Mouse (Mus musculus): ENCODE results near the gene Zdhhc11. TPM values are rescaled to one million over a fixed set of nuclear protein-coding genes. Genes with fewer than 3 reads are reported as not detected.
"Not testable (repeated sequence)": the region's sequence is repeated elsewhere in the genome, so short reads cannot be mapped to it uniquely, and the experiment has no call there.

The Zdhhc11 gene
- polyA plus RNA-seq, 1 experiment = not detected

DNA sequence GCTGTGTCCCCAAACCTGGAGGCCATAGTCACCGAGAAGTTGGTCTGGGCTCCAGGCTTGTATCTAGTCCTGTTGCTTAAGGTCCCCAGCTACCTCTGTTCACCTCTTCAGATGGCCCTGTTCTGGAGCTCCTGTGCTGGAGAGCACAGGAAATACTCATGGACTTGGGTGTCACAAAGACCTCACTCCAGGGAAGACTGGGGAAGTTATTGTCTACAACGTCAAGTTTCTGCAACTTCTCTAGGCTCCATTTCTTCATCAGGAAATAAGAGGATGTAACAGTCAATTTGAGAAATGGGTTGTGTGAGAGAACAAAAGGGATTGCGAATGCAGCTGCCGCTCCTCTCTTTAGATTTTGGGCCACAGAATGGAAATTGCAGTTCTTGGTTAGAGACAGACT lies 32.8 kb downstream of the Zdhhc11 start:
- H3K9ac ChIP-seq (ENCODE audit: low read depth, poor library complexity, severe bottlenecking) = no peak overlapping the region
- TF ChIP-seq POLR2A (IDR thresholded peaks at IDR 0.05; ENCODE audit: insufficient read depth, low read length) (no peak), EP300 (IDR thresholded peaks at IDR 0.05; ENCODE audit: insufficient read depth, low read depth, low read length) (no peak), CTCF (IDR thresholded peaks at IDR 0.05; ENCODE audit: low read depth, low read length) (no peak)
- H3K4me3 ChIP-seq (ENCODE audit: low read depth, low read length) = no peak overlapping the region
- H3K36me3 ChIP-seq (ENCODE audit: control insufficient read depth, insufficient read depth, low read length, poor library complexity, severe bottlenecking) = no peaks in the 10 kb centered on the region
- no peak overlapping the region for H3K27ac ChIP-seq (ENCODE audit: insufficient read depth, low read length)
- no peaks in the 10 kb centered on the region for H3K9me3 ChIP-seq (replicated peaks; ENCODE audit: control insufficient read depth, insufficient read depth, low read length, poor library complexity, severe bottlenecking)
- no peaks in the 10 kb centered on the region for H3K4me1 ChIP-seq (ENCODE audit: control insufficient read depth, insufficient read depth, low read length)
- no peaks in the 10 kb centered on the region for H3K27me3 ChIP-seq (ENCODE audit: control insufficient read depth, insufficient read depth, low read length, poor library complexity, severe bottlenecking)

DNA sequence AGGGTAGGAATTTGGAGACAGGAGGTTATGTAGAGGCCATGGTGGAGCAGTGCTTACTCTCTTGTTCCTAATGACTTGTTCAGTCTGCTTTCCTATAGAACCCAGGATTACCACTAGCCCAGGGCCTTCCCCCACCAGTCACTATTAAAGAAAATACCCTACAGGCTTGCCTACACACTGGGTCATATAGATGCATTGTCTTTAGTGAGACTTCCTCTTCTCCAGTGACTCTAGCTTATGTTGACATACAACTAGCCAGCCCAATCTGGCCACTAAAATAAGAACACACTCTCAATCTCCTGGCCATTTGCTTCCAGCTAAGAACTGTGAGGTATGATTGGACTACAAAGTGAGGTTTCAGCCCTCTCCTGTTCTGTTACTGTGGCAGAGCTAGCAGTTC lies 36.9 kb downstream of the Zdhhc11 start:
- Histone ChIP-seq H3K4me3 (ENCODE audit: low read depth, low read length) (no peak overlapping the region), H3K27ac (ENCODE audit: insufficient read depth, low read length) (no peak overlapping the region), H3K9me3 (replicated peaks; ENCODE audit: control insufficient read depth, insufficient read depth, low read length, poor library complexity, severe bottlenecking) (no peaks in the 10 kb centered on the region), H3K27me3 (ENCODE audit: control insufficient read depth, insufficient read depth, low read length, poor library complexity, severe bottlenecking) (no peaks in the 10 kb centered on the region), H3K36me3 (ENCODE audit: control insufficient read depth, insufficient read depth, low read length, poor library complexity, severe bottlenecking) (no peaks in the 10 kb centered on the region), H3K4me1 (ENCODE audit: control insufficient read depth, insufficient read depth, low read length) (no peaks in the 10 kb centered on the region), H3K9ac (ENCODE audit: low read depth, poor library complexity, severe bottlenecking) (no peak overlapping the region)
- TF ChIP-seq CTCF (IDR thresholded peaks at IDR 0.05; ENCODE audit: low read depth, low read length) = no peak
- no peak for TF ChIP-seq POLR2A (IDR thresholded peaks at IDR 0.05; ENCODE audit: insufficient read depth, low read length)
- no peak for TF ChIP-seq EP300 (IDR thresholded peaks at IDR 0.05; ENCODE audit: insufficient read depth, low read depth, low read length)

DNA sequence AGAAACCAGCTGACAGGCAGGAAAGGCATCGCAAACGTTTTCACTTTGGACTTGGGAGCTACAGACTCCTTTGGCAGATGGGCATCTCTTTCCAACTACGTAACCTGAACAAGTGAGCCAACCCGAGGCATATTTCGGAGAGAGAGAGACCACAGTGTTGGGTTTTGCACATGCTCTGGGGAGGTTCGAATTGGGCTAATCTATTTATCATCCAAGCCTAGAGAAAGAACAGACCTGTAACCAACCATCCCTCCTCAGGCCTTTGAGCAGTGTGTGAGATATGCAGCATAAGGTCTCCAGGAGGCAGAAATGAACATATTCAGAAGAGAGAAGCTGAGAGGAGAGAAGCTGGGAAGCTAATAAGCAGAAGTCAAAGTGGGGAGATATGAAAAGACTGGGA lies 37.3 kb downstream of the Zdhhc11 start:
- Histone ChIP-seq H3K27ac (ENCODE audit: insufficient read depth, low read length) (no peak overlapping the region), H3K36me3 (ENCODE audit: control insufficient read depth, insufficient read depth, low read length, poor library complexity, severe bottlenecking) (no peaks in the 10 kb centered on the region), H3K27me3 (ENCODE audit: control insufficient read depth, insufficient read depth, low read length, poor library complexity, severe bottlenecking) (no peaks in the 10 kb centered on the region), H3K9me3 (replicated peaks; ENCODE audit: control insufficient read depth, insufficient read depth, low read length, poor library complexity, severe bottlenecking) (no peaks in the 10 kb centered on the region), H3K9ac (ENCODE audit: low read depth, poor library complexity, severe bottlenecking) (no peak overlapping the region), H3K4me1 (ENCODE audit: control insufficient read depth, insufficient read depth, low read length) (no peaks in the 10 kb centered on the region), H3K4me3 (ENCODE audit: low read depth, low read length) (no peak overlapping the region)
- no peak for TF ChIP-seq POLR2A (IDR thresholded peaks at IDR 0.05; ENCODE audit: insufficient read depth, low read length)

DNA sequence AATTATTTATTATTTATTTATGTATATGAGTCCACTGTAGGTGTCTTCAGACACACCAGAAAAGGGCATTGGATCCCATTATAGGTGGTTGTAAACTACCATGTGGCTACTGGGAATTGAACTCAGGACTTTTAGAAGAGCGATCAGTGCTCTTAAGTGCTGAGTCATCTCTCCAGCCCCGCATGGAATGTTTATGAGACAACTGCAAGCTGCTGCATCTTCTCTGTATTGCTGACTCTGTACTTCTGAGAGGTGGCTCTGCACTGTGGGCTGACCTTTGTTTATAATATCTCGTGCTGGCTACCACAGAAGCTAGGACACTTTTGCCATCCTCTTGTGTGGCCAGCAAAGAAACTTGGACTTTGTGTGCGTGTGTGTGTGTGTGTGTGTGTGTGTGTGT lies 37.8 kb downstream of the Zdhhc11 start:
- H3K4me3 ChIP-seq (ENCODE audit: low read depth, low read length) = no peak overlapping the region
- no peak for TF ChIP-seq CTCF (IDR thresholded peaks at IDR 0.05; ENCODE audit: low read depth, low read length)
- TF ChIP-seq EP300 (IDR thresholded peaks at IDR 0.05; ENCODE audit: insufficient read depth, low read depth, low read length) = no peak
- no peak for TF ChIP-seq POLR2A (IDR thresholded peaks at IDR 0.05; ENCODE audit: insufficient read depth, low read length)
- no peaks in the 10 kb centered on the region for H3K9me3 ChIP-seq (replicated peaks; ENCODE audit: control insufficient read depth, insufficient read depth, low read length, poor library complexity, severe bottlenecking)
- H3K4me1 ChIP-seq (ENCODE audit: control insufficient read depth, insufficient read depth, low read length) = no peaks in the 10 kb centered on the region
- H3K27ac ChIP-seq (ENCODE audit: insufficient read depth, low read length) = no peak overlapping the region
- H3K9ac ChIP-seq (ENCODE audit: low read depth, poor library complexity, severe bottlenecking) = no peak overlapping the region
- no peaks in the 10 kb centered on the region for H3K27me3 ChIP-seq (ENCODE audit: control insufficient read depth, insufficient read depth, low read length, poor library complexity, severe bottlenecking)
- no peaks in the 10 kb centered on the region for H3K36me3 ChIP-seq (ENCODE audit: control insufficient read depth, insufficient read depth, low read length, poor library complexity, severe bottlenecking)

DNA sequence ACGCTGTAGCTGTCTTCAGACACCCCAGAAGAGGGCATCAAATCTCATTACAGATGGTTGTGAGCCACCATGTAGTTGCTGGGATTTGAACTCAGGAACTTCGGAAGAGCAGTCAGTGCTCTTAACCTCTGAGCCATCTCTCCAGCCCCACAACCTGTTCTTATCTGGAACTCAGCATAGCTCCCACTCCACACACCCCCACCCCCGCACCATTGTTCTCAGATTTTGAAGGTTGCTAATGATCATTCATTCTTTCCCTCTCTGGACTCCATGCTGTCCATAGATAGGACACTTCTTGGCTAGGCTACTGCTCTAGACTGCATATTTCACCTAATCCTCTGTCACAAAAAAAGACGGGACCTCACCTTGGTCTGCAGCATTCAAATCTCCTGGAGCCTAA lies 43.2 kb downstream of the Zdhhc11 start:
- not testable (repeated sequence) for H3K9ac ChIP-seq (ENCODE audit: low read depth, poor library complexity, severe bottlenecking); H3K4me1 ChIP-seq (ENCODE audit: control insufficient read depth, insufficient read depth, low read length); H3K36me3 ChIP-seq (ENCODE audit: control insufficient read depth, insufficient read depth, low read length, poor library complexity, severe bottlenecking); H3K9me3 ChIP-seq (replicated peaks; ENCODE audit: control insufficient read depth, insufficient read depth, low read length, poor library complexity, severe bottlenecking); H3K27ac ChIP-seq (ENCODE audit: insufficient read depth, low read length); H3K4me3 ChIP-seq (ENCODE audit: low read depth, low read length); H3K27me3 ChIP-seq (ENCODE audit: control insufficient read depth, insufficient read depth, low read length, poor library complexity, severe bottlenecking)

DNA sequence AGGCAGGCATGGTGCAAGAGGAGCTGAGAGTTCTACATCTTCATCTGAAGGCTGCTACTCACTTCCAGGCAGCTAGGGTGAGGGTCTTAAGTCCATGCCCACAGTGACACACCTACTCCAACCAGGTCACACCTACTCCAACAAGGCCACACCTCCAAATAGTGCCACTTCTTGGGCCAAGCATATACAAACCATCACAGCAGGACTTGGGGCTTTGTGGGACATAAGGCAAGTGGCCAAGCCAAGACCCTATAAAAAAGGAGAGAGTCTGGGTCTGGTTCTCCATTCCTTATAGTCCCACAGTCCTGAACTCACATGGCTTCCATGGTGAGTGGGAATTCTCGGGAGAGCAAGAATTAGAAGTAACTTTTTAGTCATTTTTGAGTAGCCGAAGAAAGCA lies 44.6 kb downstream of the Zdhhc11 start:
- H3K36me3 ChIP-seq (ENCODE audit: control insufficient read depth, insufficient read depth, low read length, poor library complexity, severe bottlenecking); H3K9me3 ChIP-seq (replicated peaks; ENCODE audit: control insufficient read depth, insufficient read depth, low read length, poor library complexity, severe bottlenecking); H3K9ac ChIP-seq (ENCODE audit: low read depth, poor library complexity, severe bottlenecking); H3K27ac ChIP-seq (ENCODE audit: insufficient read depth, low read length); H3K4me3 ChIP-seq (ENCODE audit: low read depth, low read length); H3K4me1 ChIP-seq (ENCODE audit: control insufficient read depth, insufficient read depth, low read length); H3K27me3 ChIP-seq (ENCODE audit: control insufficient read depth, insufficient read depth, low read length, poor library complexity, severe bottlenecking): not testable (repeated sequence)

Data from ES-Bruce4 (cell line).